Mouse (Mus musculus) spleen, postnatal 36 days (tissue): ENCODE measurements around the gene Trmu.

Source experiments
- DNase-seq, 2 experiments: peaks; one replicate each; pipeline ENCODE4 v3.0.0; 2022; ENCODE audit warnings: low spot score in 2 of 2, mixed read lengths in 1 of 2

Gene Trmu

GRCm38 (mm10) chr15:85897113-85897512 lies 18.0 kb downstream of the Trmu start:
- no peak for DNase-seq

GRCm38 (mm10) chr15:85899396-85899795 lies 20.3 kb downstream of the Trmu start:
- DNase-seq: no peak

GRCm38 (mm10) chr15:85900318-85900717 lies 21.2 kb downstream of the Trmu start:
- DNase-seq: no peak

- no peak for DNase-seq
These were observed 21.7 kb downstream of the Trmu start for GRCm38 (mm10) chr15:85900801-85901200.

- no peak for DNase-seq
These were observed 23.4 kb downstream of the Trmu start for GRCm38 (mm10) chr15:85902505-85902904.

GRCm38 (mm10) chr15:85903826-85904225 lies 24.7 kb downstream of the Trmu start:
- DNase-seq: no peak

GRCm38 (mm10) chr15:85908660-85909491 lies 29.8 kb downstream of the Trmu start:
- peak in 1 of 2 experiments; percentile 13 for DNase-seq

GRCm38 (mm10) chr15:85909492-85909829 lies 30.3 kb downstream of the Trmu start:
- no peak for DNase-seq

- no peak for DNase-seq
These were observed 30.8 kb downstream of the Trmu start for GRCm38 (mm10) chr15:85909931-85910330.

GRCm38 (mm10) chr15:85913605-85914004 lies 34.5 kb downstream of the Trmu start:
- DNase-seq: peak; percentile 38 to 44

GRCm38 (mm10) chr15:85919191-85919891 lies 40.2 kb downstream of the Trmu start:
- no peak for DNase-seq

GRCm38 (mm10) chr15:85919892-85920248 lies 40.8 kb downstream of the Trmu start:
- no peak for DNase-seq

- DNase-seq: no peak
These were observed 42.7 kb downstream of the Trmu start for GRCm38 (mm10) chr15:85921855-85922254.

GRCm38 (mm10) chr15:85928161-85928560 lies 49.0 kb downstream of the Trmu start:
- no peak for DNase-seq

- no peak for DNase-seq
These were observed 56.5 kb downstream of the Trmu start for GRCm38 (mm10) chr15:85935627-85936049.
